Mouse (Mus musculus) urinary bladder, postnatal 14 days (tissue): ENCODE measurements around the gene Cep170b.
A peak's percentile ranks its signal among the peaks of the same experiment; 100 is the strongest.

Experiments
- DNase-seq: peaks from one replicate; pipeline ENCODE4 v3.0.0; 2021; ENCODE audit warnings: low spot score

The Cep170b gene

DNA sequence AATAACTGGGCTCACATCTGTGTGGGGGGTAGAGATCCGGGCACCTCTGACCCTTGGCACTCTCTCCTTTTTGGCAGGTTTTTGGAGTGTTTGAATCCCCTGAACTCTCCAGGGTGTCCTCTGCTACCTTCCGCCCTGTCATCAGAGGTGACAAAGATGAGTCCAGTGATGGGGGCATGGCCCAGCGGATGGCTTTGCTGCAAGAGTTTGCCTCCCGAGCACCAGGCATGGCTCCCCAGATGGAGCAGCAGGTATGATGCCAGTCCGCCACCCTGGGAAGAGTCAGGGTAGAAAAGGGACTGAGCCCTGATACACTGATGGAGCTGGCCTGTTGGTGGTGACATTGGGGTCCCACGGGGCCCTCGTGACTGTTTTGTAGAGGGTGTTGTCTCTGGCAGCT, 16.8 kb downstream of the Cep170b start:
- DNase-seq: no peak

- no peak for DNase-seq
Observed at GRCm38 (mm10) chr12:112737761-112738160, 17.5 kb downstream of the Cep170b start.

DNA sequence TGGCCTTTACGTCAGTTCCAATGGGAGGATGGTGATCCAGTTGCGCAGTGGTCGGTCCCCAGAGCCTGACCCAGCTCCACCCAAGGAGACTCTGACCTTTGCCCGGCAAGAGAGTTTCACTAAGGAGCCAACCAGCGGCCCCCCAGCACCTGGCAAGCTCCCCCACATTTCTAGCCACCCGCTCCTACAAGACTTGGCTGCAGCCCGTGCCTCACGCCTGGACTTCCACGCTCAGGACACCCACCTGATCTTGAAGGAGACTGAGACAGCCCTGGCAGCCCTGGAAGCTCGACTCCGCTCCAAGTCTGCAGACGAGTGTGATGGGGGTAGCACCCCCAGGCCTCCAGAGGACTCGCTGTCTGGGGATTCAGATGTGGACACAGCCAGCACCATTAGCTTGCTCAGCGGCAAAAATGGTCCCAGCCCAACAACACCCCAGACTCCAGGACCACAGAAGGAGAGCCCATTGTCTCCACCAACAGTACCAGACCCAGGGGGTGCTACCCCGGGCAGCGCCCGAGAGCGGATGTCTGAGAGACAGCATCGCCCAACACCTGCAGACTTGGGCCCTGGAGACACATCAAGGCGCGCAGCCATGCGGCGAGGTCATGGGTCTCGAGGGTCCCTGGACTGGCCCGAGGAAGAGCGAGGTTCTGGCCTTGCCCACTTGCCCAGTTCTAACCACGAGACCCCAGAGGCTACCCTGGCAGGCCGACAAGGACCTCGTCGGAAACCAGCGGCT, 18.2 kb downstream of the Cep170b start:
- no peak for DNase-seq

- DNase-seq: no peak
Observed at GRCm38 (mm10) chr12:112739023-112739568, 18.8 kb downstream of the Cep170b start.

GRCm38 (mm10) chr12:112742768-112743167, 22.5 kb downstream of the Cep170b start:
- no peak for DNase-seq

- peak; percentile 90 for DNase-seq
Observed at GRCm38 (mm10) chr12:112743168-112743975, 23.1 kb downstream of the Cep170b start.

GRCm38 (mm10) chr12:112744211-112744610, 24.0 kb downstream of the Cep170b start:
- no peak for DNase-seq

DNA sequence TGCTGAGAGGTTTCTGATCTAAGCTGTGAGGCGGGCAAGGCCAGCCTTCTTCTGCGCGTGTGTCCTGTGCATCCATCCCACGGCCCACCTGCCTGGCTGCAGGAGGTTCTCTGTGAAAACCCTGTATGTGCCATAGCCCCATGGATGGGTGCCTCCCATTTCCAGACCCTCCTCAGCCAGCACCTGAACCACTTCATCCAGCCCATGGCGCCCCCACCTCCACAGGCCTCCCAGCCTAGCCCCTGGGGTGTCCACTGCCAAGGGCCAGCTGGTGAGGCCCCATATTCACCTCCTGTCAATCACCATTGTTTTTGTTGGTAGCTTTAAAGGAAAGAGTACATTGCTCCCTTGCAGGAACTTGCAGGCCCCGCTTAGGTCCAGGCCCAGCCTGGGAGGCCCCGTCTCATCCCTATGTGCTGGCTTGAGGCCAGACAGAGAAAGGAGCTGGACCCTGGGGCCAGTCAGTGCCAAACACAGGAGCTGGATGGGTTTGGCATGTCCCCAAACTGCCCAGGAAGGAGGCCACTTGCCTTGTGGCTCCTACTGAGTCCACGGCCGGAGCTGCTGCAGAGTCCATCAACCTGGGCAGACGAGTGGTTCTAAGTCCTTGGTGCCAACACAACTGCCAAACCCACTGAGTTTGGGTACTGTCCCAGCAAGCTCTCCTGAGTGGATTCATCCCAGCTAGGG, 24.8 kb downstream of the Cep170b start:
- DNase-seq: no peak

GRCm38 (mm10) chr12:112745716-112746115, 25.5 kb downstream of the Cep170b start:
- no peak for DNase-seq

DNA sequence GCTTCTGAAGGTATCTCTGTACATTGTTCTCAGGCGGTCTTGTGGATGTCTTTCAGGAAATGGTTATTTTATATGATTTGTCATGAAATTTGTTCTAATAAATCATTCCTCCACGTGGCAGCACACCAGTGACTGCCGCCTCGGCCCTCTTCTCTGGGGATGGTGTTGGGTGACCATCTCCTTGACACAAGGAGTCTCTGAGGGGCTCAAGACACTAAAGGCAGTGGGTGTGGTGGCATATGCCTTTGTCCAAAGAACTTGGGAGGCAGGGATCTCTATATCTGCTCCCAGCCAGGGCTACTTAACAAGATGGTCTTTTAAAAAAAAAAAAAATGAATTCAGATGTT, 26.2 kb downstream of the Cep170b start:
- no peak for DNase-seq

- DNase-seq: peak; percentile 49
Observed at GRCm38 (mm10) chr12:112746808-112747605, 26.8 kb downstream of the Cep170b start.

GRCm38 (mm10) chr12:112747606-112747970, 27.3 kb downstream of the Cep170b start:
- no peak for DNase-seq

- no peak for DNase-seq
Observed at GRCm38 (mm10) chr12:112750976-112751375, 30.7 kb downstream of the Cep170b start.

DNA sequence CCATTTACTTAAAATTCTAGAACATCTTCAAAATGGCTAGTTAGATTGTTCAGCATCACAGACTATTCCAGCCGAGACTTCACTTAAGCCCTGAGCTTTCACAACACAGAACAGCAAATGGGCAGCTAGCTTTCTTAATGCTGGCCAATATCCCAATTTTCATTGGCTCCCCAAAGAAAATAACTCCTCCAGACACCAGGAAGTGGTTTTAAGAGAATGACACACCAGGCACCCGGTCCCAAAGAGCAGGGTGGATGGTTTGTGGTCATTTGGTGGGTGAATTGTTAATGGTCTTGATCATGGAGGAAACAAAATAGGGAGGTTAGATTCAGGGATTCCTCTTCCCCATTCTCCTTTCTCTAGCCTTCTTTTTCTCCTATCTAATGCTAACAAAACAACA, 32.1 kb downstream of the Cep170b start:
- DNase-seq: no peak

GRCm38 (mm10) chr12:112755900-112756299, 35.6 kb downstream of the Cep170b start:
- no peak for DNase-seq

DNA sequence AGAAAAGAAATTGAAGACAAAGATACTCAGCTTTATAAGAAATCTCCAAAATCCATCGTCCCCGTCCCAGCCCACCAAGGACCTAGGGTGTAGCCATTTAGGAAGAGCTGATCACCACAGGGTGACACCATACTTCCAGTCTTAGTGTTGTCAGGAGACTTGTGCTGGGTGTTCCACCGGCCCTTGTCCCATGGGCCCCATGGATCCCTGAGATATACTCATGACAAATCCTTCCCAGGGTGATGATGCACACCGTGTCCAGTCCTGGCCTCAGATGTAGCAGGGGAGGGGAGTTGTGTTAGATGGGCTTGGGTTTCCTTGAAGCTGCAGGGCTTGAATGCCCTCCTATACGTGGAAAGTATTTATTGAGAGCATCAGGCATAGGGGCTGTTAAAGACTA, 37.6 kb downstream of the Cep170b start:
- no peak for DNase-seq

DNA sequence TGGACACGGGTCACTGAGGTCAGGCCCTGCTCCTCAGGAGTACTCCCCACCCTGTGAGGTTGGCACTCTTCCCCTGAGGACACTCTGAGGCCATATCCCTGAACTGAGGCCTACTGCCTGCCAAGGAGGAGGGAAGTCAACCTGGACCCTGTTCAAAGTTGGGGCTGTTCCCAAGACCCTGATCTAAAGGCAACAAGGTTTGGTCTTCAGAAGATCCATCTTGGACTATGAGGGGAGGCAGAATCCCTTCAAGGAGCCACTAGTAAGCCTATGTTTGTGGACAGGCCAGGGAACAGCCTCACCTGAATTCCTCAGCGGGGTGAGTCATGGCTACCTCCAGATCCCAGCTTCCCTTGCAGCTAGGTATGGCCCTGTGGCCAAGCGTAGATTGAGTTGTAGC, 39.2 kb downstream of the Cep170b start:
- DNase-seq: no peak

DNA sequence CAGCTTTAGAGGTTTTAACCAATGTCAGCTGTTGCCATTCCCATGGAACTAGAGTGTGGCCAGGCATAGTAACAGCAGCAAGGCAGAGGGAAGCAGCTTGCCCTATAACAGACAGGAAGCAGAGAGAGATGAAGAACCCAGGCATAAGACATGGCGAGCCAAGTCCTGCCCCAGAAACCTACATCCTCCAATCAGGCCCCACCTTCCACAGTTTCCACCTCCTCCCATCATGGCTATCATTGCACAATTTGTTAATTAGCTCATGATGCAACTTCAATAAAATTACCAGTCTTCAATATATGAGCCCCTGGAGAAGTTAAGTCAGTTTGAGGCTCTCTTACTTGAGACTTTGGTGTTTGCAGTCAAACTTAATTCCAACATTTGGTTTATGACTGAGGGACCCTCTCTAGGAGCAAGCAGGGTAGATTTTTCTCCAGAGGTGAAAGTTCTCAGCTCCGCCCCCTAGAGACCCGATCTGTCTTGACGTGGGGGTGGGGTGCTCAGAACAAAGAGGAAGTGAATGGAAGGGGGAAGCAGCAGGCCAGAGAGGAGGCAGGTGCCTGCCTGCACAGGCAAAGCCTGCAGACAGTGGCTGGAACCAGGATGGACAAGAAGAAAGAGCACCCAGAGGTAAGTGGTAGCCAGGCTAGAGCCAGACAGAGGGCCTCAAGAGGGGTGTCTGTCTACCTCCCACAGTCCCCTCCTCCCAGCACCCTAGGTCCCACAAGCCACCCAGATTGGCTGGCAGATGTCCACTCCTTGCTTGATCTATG, 40.1 kb downstream of the Cep170b start, which contains the start of gene Pld4:
TSS of gene Pld4 (plus strand) at position 502 of the 773 bp plus-strand sequence.
- no peak for DNase-seq

DNA sequence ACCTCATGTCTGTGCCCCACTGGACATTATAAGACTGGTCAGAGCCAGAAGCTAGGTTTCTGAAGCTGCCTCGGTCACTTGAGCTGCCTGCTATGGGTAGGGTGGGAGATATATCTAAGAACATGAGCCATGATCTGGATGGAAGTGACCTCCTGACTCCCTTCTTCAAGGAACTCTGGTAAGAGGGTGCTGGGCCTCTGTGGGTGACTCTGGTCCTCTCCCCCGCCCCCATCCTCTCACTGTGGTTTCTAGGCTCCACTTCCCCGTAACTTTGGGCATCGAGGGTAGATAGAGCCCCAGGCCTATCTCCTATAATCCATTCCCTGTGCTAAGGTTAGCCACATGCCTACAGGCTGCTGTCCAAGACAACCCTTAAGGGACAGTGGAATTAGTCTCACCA, 41.2 kb downstream of the Cep170b start:
- no peak for DNase-seq

GRCm38 (mm10) chr12:112762018-112762417, 41.8 kb downstream of the Cep170b start:
- no peak for DNase-seq

DNA sequence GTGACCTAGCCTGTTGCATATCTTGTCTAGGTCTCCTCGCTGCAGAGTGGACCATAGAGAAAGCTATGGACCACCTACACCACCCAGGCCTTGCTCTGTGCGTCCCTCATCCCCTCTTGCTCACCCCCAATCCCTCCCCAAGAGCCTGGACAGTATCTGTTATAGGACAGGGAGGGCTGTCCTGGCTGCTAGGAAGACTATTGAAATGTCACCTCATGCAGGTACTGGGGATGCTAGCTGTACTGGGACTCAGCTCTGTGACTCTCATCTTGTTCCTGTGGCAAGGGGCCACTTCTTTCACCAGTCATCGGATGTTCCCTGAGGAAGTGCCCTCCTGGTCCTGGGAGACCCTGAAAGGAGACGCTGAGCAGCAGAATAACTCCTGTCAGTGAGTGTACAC, 42.9 kb downstream of the Cep170b start:
- no peak for DNase-seq
